Mouse (Mus musculus) duodenum, adult 2 months (tissue): Measurements from ENCODE around the gene Fis1. TPM values are rescaled to one million over a fixed set of nuclear protein-coding genes. Genes with fewer than 3 reads are reported as not detected.

Source experiments
- polyA plus RNA-seq: library from polyadenylated mRNA; depleted of rRNA; stranded (reverse); fragments of >200 nt; gene quantifications from 2 replicates; pipeline ENCODE4 v1.2.3, GENCODE M21; 2012; ENCODE audit warnings: low replicate concordance; rRNA removed

Gene Fis1
- polyA plus RNA-seq = 173 and 361 TPM in 2 replicates

DNA sequence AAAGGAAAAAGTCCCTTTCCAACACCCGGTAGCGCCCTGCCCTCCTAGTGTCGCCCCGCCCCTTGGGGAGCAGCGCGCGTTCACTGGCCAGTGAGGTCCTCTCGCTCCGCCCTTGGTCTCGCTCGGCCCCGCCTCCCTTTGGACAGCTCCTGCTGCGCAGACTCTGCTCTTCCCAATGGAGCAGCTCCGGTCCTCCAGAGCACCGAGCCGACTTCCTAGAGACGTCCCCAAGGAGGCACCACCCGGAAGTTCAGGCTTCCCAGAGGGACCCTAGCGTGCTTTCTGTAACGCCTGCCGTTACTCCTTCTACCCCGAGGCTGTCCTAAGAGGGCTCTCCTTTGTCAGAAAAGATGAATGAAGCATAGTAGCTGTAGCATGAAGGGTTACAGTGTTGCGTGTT lies at the start of gene Fis1:
TSS of gene Fis1 (plus strand) at position 261 of the 400 bp plus-strand sequence.

DNA sequence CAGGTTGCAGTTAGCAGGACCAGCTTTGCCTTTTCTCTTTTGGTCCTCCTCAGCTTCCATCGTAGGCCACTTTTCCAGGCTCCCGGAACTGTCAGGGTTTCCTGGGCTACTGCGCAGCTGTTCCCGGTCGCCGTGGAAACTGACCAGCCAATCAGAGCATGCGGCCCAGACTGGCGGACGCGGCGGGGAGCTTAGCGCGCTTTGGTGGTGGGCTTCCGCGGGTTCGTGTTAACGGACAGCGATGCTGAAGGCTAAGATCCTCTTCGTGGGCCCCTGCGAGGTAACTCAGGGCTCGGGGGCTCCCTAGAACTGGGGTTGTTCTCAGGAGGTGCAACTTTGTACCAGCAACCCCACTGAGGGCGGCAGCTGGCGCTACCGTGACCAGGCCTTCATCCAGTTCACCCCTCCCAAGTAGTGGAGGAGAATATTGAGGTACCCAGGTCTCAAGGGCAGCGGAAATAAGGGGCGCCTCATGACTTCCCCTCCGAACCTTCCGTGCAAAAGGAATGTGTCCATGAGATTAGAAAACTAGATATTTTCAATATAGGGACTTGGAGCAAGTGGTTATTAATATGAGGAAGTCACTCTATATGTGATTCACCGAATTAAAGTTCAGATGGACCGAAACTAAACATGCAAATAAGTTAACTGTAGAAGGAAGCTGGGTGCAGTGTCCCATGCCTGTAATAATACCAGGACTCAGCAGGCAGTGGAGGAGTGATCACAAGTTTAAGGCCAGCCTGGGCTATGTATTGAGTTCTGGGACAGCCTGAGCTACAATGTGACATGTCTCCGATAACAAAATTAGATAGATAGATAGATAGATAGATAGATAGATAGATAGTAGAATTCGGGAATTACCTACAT lies 44.9 kb upstream of the Fis1 start, which contains the start of gene Ift22:
TSS of gene Ift22 (plus strand) at position 160 of the 867 bp plus-strand sequence.

DNA sequence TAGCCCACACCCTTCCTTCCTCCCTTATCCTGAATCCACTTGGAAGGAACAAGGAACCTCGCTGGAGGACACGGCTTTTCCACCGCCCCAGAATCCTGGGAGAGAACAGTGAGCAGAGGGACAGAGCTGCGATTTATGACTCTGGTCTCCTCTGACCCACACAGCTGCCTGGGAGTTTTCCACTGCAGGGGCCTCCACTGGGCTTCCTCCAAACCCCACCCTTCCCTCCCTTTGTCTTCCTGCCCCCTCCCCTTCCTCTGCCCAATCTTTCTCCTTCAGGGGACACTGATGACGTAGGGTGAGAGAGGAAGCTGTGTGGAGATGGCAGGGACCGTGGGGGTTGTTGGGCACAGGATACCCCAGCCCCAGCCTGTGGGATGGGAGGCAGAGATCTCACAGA lies 13.3 kb downstream of the Fis1 start, which contains the start of gene Cldn15:
TSS of gene Cldn15 (plus strand) at position 286 of the 400 bp plus-strand sequence.

DNA sequence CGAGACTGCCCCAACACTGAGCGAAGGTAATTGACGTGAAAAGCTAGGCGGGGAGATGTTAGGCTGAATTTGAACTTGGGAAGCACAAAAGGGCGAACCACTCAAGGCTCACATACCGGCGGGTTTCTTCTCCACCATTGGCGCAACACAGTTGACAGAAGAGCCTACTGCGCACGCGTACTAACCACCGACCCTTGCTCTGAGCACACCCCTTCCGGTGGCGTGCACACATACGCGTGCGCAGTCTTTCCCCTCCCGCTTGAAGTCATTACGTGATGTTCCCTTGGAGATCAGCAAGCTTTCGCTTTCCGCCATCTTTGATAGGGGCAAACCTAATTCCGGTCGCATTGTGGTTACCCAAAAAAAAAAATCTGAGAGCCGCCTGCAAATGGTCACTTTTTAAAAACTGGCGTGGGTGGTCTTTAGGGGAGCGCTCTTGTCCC lies 33.6 kb downstream of the Fis1 start, which contains the start of gene Plod3:
TSS of gene Plod3 (plus strand) at position 325 of the 443 bp plus-strand sequence.

DNA sequence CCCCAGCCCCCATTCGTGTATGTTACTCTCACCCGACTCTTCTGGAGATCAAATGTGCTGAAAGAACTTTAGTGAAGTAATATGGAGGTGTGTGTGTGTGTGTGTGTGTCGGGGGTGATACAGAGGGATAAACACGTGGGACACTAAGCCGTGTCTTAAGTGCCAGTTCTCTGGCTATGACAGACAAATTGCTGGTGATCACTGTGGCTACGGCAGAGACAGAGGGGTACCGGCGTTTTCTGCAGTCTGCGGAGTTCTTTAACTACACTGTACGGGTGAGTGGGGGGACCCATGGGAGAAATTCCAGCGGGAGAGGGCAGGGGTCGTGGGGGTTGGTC lies 34.8 kb downstream of the Fis1 start, which contains the start of gene Znhit1:
TSS of gene Znhit1 (minus strand) at position 88 of the 338 bp plus-strand sequence.

Other genes starting within 250 kb of the Fis1 start
- gene Col26a1, start 70.1 kb upstream of the Fis1 start, polyA plus RNA-seq = 0.29 and 0.55 TPM in 2 replicates
- gene Ift22, start 45.1 kb upstream of the Fis1 start, polyA plus RNA-seq = 12.3 and 18.7 TPM in 2 replicates
- gene Cldn15, start 13.3 kb downstream of the Fis1 start, polyA plus RNA-seq = 469 and 841 TPM in 2 replicates
- gene Plod3, start 33.7 kb downstream of the Fis1 start, polyA plus RNA-seq = 25.6 and 30.1 TPM in 2 replicates
- 118 and 160 TPM in 2 replicates for gene Znhit1, start 34.7 kb downstream of the Fis1 start, polyA plus RNA-seq
- gene Vgf, start 73.1 kb downstream of the Fis1 start, polyA plus RNA-seq = 0.69 and 1.00 TPM in 2 replicates
- 65.3 and 89.3 TPM in 2 replicates for gene Ap1s1, start 92.9 kb downstream of the Fis1 start, polyA plus RNA-seq
- 0.34 and 0.76 TPM in 2 replicates for gene Serpine1, start 119.0 kb downstream of the Fis1 start, polyA plus RNA-seq
- 7.5 and 10.2 TPM in 2 replicates for gene Trim56, start 162.9 kb downstream of the Fis1 start, polyA plus RNA-seq
- 89.1 and 301 TPM in 2 replicates for gene Muc3, start 196.0 kb downstream of the Fis1 start, polyA plus RNA-seq